In genomic region chr10:22202784-22203583, GRCm38 (mm10) we compare ENCODE assay signal across 11 mouse cellular contexts. TPM values are rescaled to one million over a fixed set of nuclear protein-coding genes. Genes with fewer than 3 reads are reported as not detected.
DNase-seq lines count a peak whose midpoint lies in the region; ATAC-seq and TF ChIP-seq lines count a peak whose summit lies in the region.
"Not testable (repeated sequence)": the region's sequence is repeated elsewhere in the genome, so short reads cannot be mapped to it uniquely, and the experiment has no call there.
"Had no signal": no experiment of that assay in that cellular context is flagged by ENCODE, and none has a peak within 500 bp of the region (broad histone marks: within the 10 kb centered on the region; RNA-seq: fewer than 3 reads in every experiment).

No protein-coding gene starts in this region.

- peak; percentile 57 for ATAC-seq in CD4-positive, CD25-positive, alpha-beta regulatory T cell, adult 4 months
- peak; percentile 86 for ATAC-seq in embryonic facial prominence, embryonic 14.5 days (ENCODE audit: low read depth)
- peak; percentile 99 for ATAC-seq in frontal cortex, adult (ENCODE audit: low TSS enrichment)
- ATAC-seq in hindbrain, embryonic 15.5 days (ENCODE audit: low FRiP score, low read depth): 0 out of 2 replicates have a peak, but pooled peaks have one; percentile 34
- ATAC-seq in intestine, postnatal 0 days: 0 out of 2 replicates have a peak, but pooled peaks have one; percentile 31
- 0 out of 2 replicates have a peak, but pooled peaks have one; percentile 31 for ATAC-seq in lung, embryonic 15.5 days (ENCODE audit: borderline replicate concordance, extremely low read depth, low FRiP score, low TSS enrichment)
- ATAC-seq in midbrain, embryonic 13.5 days: peak; percentile 92
- peak; percentile 71 for ATAC-seq in neural tube, embryonic 14.5 days (ENCODE audit: low read depth)

- DNase-seq in embryonic facial prominence, embryonic 14.5 days (ENCODE audit: low spot score): not testable (repeated sequence)

- not testable (repeated sequence) for H3K9ac ChIP-seq in embryonic facial prominence, embryonic 14.5 days (ENCODE audit: low read depth, low read length); hindbrain, embryonic 15.5 days; intestine, postnatal 0 days (ENCODE audit: low read depth, low read length); lung, embryonic 15.5 days; midbrain, embryonic 13.5 days (replicated peaks); neural tube, embryonic 14.5 days (replicated peaks; ENCODE audit: low read depth, low read length)

- H3K4me1 ChIP-seq in embryonic facial prominence, embryonic 14.5 days (ENCODE audit: control insufficient read depth, insufficient read depth, low read length); hindbrain, embryonic 15.5 days (replicated peaks); intestine, postnatal 0 days (replicated peaks; ENCODE audit: control insufficient read depth, insufficient read depth, low read length); lung, embryonic 15.5 days; midbrain, embryonic 13.5 days (replicated peaks); neural tube, embryonic 14.5 days (ENCODE audit: control insufficient read depth, insufficient read depth, low read length): not testable (repeated sequence)

- H3K9me3 ChIP-seq in embryonic facial prominence, embryonic 14.5 days (ENCODE audit: control insufficient read depth, low read length); hindbrain, embryonic 15.5 days; intestine, postnatal 0 days (ENCODE audit: control insufficient read depth); lung, embryonic 15.5 days; midbrain, embryonic 13.5 days; neural tube, embryonic 14.5 days (ENCODE audit: control insufficient read depth, low read length): not testable (repeated sequence)

- not testable (repeated sequence) for H3K4me2 ChIP-seq in embryonic facial prominence, embryonic 14.5 days (ENCODE audit: low read depth, low read length); hindbrain, embryonic 15.5 days; intestine, postnatal 0 days (replicated peaks; ENCODE audit: low read depth); lung, embryonic 15.5 days; midbrain, embryonic 13.5 days (replicated peaks); neural tube, embryonic 14.5 days (ENCODE audit: low read depth, low read length)

- not testable (repeated sequence) for H3K27ac ChIP-seq in embryonic facial prominence, embryonic 14.5 days (replicated peaks; ENCODE audit: low read depth, low read length); hindbrain, embryonic 15.5 days (replicated peaks); intestine, postnatal 0 days (ENCODE audit: low read depth, low read length); lung, embryonic 15.5 days; midbrain, embryonic 13.5 days; neural tube, embryonic 14.5 days (ENCODE audit: low read depth, low read length)

- TF ChIP-seq CTCF in intestine, postnatal 0 days (IDR thresholded peaks at IDR 0.05; ENCODE audit: low read depth): not testable (repeated sequence)

- H3K4me3 ChIP-seq in embryonic facial prominence, embryonic 14.5 days (ENCODE audit: low read depth, low read length); hindbrain, embryonic 15.5 days; intestine, postnatal 0 days (ENCODE audit: low read depth, low read length); lung, embryonic 15.5 days; midbrain, embryonic 13.5 days (replicated peaks); neural tube, embryonic 14.5 days (ENCODE audit: low read depth, low read length): not testable (repeated sequence)

- WGBS in embryonic facial prominence, embryonic 14.5 days: no CpG with 5 or more reads among the region's 2 CpGs
- no CpG with 5 or more reads among the region's 2 CpGs for WGBS in hindbrain, embryonic 15.5 days
- no CpG with 5 or more reads among the region's 2 CpGs for WGBS in intestine, postnatal 0 days
- WGBS in lung, embryonic 15.5 days: no CpG with 5 or more reads among the region's 2 CpGs
- no CpG with 5 or more reads among the region's 2 CpGs for WGBS in midbrain, embryonic 13.5 days
- WGBS in neural tube, embryonic 14.5 days: no CpG with 5 or more reads among the region's 2 CpGs

- H3K36me3 ChIP-seq in embryonic facial prominence, embryonic 14.5 days (ENCODE audit: control insufficient read depth, insufficient read depth, low read length); hindbrain, embryonic 15.5 days; intestine, postnatal 0 days (ENCODE audit: control insufficient read depth, insufficient read depth); lung, embryonic 15.5 days; midbrain, embryonic 13.5 days; neural tube, embryonic 14.5 days (ENCODE audit: control insufficient read depth, insufficient read depth, low read length): not testable (repeated sequence)

- not testable (repeated sequence) for H3K27me3 ChIP-seq in embryonic facial prominence, embryonic 14.5 days (replicated peaks; ENCODE audit: control insufficient read depth, insufficient read depth, low read length); hindbrain, embryonic 15.5 days; intestine, postnatal 0 days (replicated peaks; ENCODE audit: control insufficient read depth, insufficient read depth, low read length); lung, embryonic 15.5 days; midbrain, embryonic 13.5 days; neural tube, embryonic 14.5 days (ENCODE audit: control insufficient read depth, insufficient read depth, low read length)

RNA-seq across cellular contexts. Expression of gene H60b, which starts 44.6 kb away (rescaled TPM):
- 10 to 100 TPM in 1 of 2 experiments, 1 to 10 TPM in 1; 5.6 to 12.4 TPM for polyA plus RNA-seq in CD4-positive, CD25-positive, alpha-beta regulatory T cell, adult 4 months (2017; shearing (Covaris generic))
- polyA plus RNA-seq in embryonic facial prominence, embryonic 14.5 days (2014; fragmentation: Nextera tagmentation; extraction: Ambion mirVana): 0.38 and 0.39 TPM in 2 replicates
- polyA plus RNA-seq in hindbrain, embryonic 15.5 days (2015; fragmentation: Nextera tagmentation; extraction: Ambion mirVana): 0.58 and 0.80 TPM in 2 replicates
- polyA plus RNA-seq in intestine, postnatal 0 days (2015; fragmentation: Nextera tagmentation; extraction: Ambion mirVana): 0.46 and 0.50 TPM in 2 replicates
- 0.89 and 1.3 TPM in 2 replicates for polyA plus RNA-seq in lung, embryonic 15.5 days (2015; fragmentation: Nextera tagmentation; extraction: Ambion mirVana)
- polyA plus RNA-seq in midbrain, embryonic 13.5 days (2015; fragmentation: Nextera tagmentation; extraction: Ambion mirVana): 1.4 and 1.5 TPM in 2 replicates
- polyA plus RNA-seq in neural tube, embryonic 14.5 days (2014; fragmentation: Nextera tagmentation; extraction: Ambion mirVana): 0.37 TPM in 1 of 2 replicates, not detected in the other
- polyA plus RNA-seq: large intestine, adult 2 months; liver, embryonic 15.5 days; thymus, adult 2 months had no signal

RNA-seq across cellular contexts. Expression of gene Raet1e, which starts 44.6 kb away (rescaled TPM):
- not detected for polyA plus RNA-seq in CD4-positive, CD25-positive, alpha-beta regulatory T cell, adult 4 months (2017; shearing (Covaris generic))
- 5.4 and 6.7 TPM in 2 replicates for polyA plus RNA-seq in embryonic facial prominence, embryonic 14.5 days (2014; fragmentation: Nextera tagmentation; extraction: Ambion mirVana)
- 0.75 and 1.0 TPM in 2 replicates for polyA plus RNA-seq in hindbrain, embryonic 15.5 days (2015; fragmentation: Nextera tagmentation; extraction: Ambion mirVana)
- 1.0 and 1.4 TPM in 2 replicates for polyA plus RNA-seq in intestine, postnatal 0 days (2015; fragmentation: Nextera tagmentation; extraction: Ambion mirVana)
- polyA plus RNA-seq in lung, embryonic 15.5 days (2015; fragmentation: Nextera tagmentation; extraction: Ambion mirVana): 8.0 and 10.7 TPM in 2 replicates
- 2.3 and 2.7 TPM in 2 replicates for polyA plus RNA-seq in midbrain, embryonic 13.5 days (2015; fragmentation: Nextera tagmentation; extraction: Ambion mirVana)
- 0.29 and 0.90 TPM in 2 replicates for polyA plus RNA-seq in neural tube, embryonic 14.5 days (2014; fragmentation: Nextera tagmentation; extraction: Ambion mirVana)

RNA-seq across cellular contexts. Expression of gene E030030I06Rik, which starts 53.9 kb away (rescaled TPM):
- 10 to 100 TPM; 21.4 to 30.9 TPM for polyA plus RNA-seq in CD4-positive, CD25-positive, alpha-beta regulatory T cell, adult 4 months (2017; shearing (Covaris generic))
- polyA plus RNA-seq in embryonic facial prominence, embryonic 14.5 days (2014; fragmentation: Nextera tagmentation; extraction: Ambion mirVana): 14.3 and 16.1 TPM in 2 replicates
- polyA plus RNA-seq in hindbrain, embryonic 15.5 days (2015; fragmentation: Nextera tagmentation; extraction: Ambion mirVana): 3.4 and 4.7 TPM in 2 replicates
- 17.1 and 25.2 TPM in 2 replicates for polyA plus RNA-seq in intestine, postnatal 0 days (2015; fragmentation: Nextera tagmentation; extraction: Ambion mirVana)
- polyA plus RNA-seq in lung, embryonic 15.5 days (2015; fragmentation: Nextera tagmentation; extraction: Ambion mirVana): 18.5 and 23.1 TPM in 2 replicates
- 8.6 and 9.6 TPM in 2 replicates for polyA plus RNA-seq in midbrain, embryonic 13.5 days (2015; fragmentation: Nextera tagmentation; extraction: Ambion mirVana)
- 1.7 TPM in 2 replicates for polyA plus RNA-seq in neural tube, embryonic 14.5 days (2014; fragmentation: Nextera tagmentation; extraction: Ambion mirVana)

Comparison
In these comparisons a context has a peak if more than half of its experiments do, and no peak if none do; other contexts are left out.
1. ATAC-seq: peak in every context shown above with its lines; median percentile 99 in frontal cortex, adult; 92 in midbrain, embryonic 13.5 days; 86 in embryonic facial prominence, embryonic 14.5 days; 71 in neural tube, embryonic 14.5 days; 57 in CD4-positive, CD25-positive, alpha-beta regulatory T cell, adult 4 months; 34 in hindbrain, embryonic 15.5 days; 31 in intestine, postnatal 0 days; 31 in lung, embryonic 15.5 days.